Mouse (Mus musculus) thymus, postnatal 36 days (tissue): ENCODE results near the gene Gm14401.
"Not testable (repeated sequence)": the region's sequence is repeated elsewhere in the genome, so short reads cannot be mapped to it uniquely, and the experiment has no call there.

Experiments used
- DNase-seq, 2 experiments: peaks; one replicate each; pipeline ENCODE4 v3.0.0; 2022; ENCODE audit warnings: mixed read lengths in 2 of 2

Gene Gm14401

DNA sequence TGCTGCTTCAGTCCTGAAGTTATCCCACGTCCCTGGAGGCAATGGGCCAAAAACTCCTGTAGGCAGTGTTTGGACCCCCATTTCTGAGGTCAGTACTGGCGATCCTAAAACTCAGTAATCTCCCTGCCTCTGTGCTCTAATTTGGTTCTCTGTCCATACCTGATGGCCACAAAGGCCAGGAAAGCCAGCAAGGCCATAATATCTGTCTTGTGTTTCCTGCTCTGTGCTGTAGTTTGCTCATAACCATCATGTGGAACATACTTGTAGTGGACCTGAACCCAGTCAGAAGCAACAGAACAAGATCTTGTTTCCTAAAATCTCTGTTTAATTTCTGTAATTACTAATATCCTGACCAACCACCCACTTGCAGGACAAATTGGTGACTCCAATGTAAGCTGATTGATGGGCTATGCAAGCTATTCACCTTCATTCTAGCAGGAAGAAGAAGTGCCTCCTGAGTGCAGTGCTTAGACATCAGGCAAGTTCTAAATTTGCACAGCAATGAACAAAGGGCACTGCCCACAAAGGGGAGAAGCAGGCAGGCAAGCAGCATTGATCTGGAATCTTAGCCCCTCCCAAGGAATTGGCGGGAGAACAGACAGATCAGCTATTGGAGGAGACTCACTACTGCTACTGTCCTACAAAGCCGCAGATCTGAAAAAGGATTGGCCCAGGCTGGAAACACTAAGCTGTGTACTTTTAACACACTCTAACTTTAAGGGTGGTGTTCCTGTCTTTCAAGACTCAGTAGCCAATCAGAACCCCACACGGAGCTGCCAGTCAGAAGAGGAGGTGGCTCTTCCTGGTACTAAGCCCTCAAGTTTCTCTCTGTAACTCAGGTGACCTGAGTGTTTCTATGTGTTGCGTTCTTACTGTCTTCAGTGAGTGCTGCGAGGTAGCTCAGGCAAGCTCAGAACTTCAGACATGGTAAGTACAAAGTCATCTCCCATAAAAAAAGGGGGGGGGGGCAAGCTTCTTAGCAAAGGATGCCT, at the start of gene Gm14401:
TSS of gene Gm14401 (plus strand) at position 889 of the 992 bp plus-strand sequence.
- not testable (repeated sequence) for DNase-seq

DNA sequence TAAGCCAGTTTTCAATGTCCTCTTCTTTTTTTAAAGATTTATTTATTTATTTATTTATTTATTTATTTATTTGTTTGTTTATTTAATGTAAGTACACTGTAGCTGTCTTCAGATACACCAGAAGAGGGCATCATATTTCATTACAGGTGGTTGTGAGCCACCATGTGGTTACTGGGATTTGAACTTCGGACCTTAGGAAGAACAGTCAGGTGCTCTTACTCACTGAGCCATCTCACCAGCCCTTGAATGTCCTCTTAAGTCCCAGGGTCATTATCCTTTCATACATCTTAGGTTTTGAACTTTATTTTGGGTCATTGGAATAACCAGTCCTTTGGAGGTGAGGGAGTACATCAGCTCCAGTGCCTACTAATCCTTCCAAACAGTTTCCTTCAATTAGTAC, 1.3 kb upstream of the Gm14401 start:
- DNase-seq: not testable (repeated sequence)

DNA sequence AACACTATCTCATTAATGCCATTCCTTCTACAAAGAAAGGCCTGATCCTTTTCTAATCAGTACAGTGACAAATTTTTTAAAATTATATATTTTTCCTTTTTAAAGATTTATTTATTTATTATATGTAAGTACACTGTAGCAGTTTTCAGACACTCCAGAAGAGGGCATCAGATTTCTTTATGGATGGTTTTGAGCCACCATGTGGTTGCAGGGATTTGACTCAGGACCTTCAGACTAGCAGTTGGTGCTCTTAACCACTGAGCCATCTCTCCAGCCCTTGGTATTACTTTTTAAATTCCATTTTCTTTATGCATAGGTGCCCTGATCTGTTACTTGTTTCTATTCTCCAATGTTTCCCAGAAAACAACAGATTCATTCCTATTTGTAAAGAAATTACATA, 895 bp downstream of the Gm14401 start:
- not testable (repeated sequence) for DNase-seq

DNA sequence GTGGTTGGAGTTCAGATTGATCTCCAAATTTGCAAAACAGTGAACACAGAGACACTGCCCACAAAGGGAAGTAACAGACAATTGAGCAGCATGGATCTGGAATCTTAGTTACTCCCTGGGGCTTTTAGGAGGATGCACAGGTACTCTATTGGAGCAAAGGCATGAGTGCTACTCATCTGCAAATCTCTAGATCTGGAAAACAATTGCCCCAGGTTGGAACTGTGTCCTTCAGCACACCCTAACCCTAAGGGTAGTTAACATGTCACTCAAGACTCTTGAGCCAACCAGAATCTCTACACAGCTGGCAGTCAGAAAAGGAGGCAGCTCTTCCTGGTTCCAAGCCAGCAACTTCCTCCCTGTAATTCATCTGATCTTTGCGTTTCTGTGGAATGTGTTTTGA, 5.7 kb downstream of the Gm14401 start:
- DNase-seq: not testable (repeated sequence)

DNA sequence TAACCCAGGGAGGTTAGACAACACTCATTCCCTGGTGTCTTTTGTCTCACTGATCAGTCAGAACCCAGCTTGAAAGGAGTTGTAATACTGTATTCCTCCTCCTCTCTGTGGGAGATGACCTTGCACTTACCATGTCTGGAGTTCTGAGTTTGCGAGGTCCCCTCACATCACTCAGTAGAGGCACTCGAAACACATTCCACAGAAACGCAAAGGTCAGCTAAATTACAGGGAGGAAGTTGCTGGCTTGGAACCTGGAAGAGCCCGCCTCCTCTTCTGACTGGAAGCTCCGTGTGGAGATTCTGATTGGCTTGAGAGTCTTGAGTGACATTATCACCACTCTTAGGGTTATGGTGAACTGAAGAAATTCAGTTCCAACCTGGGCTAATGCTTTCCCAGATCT, 35.0 kb downstream of the Gm14401 start:
- DNase-seq: not testable (repeated sequence)

DNA sequence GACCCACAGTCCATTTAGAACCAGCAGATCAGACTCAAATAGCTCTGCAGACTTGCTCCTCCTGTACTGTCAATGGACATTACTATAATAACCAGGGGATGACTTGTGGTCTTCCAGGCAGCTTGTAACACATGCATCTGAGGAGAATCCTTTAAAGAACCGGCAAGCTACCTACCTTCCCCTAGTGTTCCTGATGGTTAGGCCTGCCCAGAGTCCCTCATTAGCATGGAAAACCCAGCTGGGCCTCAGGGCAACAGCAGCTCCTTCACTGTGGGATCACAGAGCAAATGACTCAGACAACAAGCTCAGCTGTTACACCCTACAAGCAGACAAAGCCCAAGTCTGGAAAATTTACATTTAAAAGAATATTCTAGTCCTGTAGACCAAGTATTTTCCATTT, 55.0 kb downstream of the Gm14401 start:
- DNase-seq: not testable (repeated sequence)
